Mouse (Mus musculus) C2C12 (cell line): ENCODE measurements at regions not wholly inside any gene's neighbourhood (a gene's known extent, or its start where the extent isn't known, plus 50 kb on each side); places are given as distances from the start of the nearest gene placed in this dataset.

Experiments
- H3K27me3 ChIP-seq: one replicate; pipeline ENCODE4 v1.6.1; 2011; ENCODE audit not compliant: control insufficient read depth, insufficient read depth, insufficient read length
- H3K36me3 ChIP-seq: one replicate; pipeline ENCODE4 v1.6.1; 2011; ENCODE audit not compliant: control insufficient read depth, insufficient read depth
- H3K4me3 ChIP-seq: one replicate; pipeline ENCODE4 v1.5.1; 2011; ENCODE audit warnings: mild to moderate bottlenecking, control low read depth; ENCODE audit not compliant: poor library complexity, insufficient read depth, severe bottlenecking
- H3K79me2 ChIP-seq: one replicate; pipeline ENCODE4 v1.6.1; 2011; ENCODE audit not compliant: control insufficient read depth, insufficient read depth
- H3K79me3 ChIP-seq: one replicate; pipeline ENCODE4 v1.6.1; 2011; ENCODE audit warnings: low read depth, control low read depth
- H3ac ChIP-seq: one replicate; pipeline ENCODE3; 2011; ENCODE audit warnings: low read depth; ENCODE audit not compliant: control insufficient read depth, insufficient read length
- CEBPB ChIP-seq: IDR thresholded peaks from one replicate; pipeline ENCODE4 v1.6.1; 2011; ENCODE audit warnings: low read depth, mild to moderate bottlenecking, control low read depth, moderate library complexity
- CTCF ChIP-seq: IDR thresholded peaks from one replicate; pipeline ENCODE4 v1.5.1; 2011; ENCODE audit not compliant: control insufficient read depth, insufficient read depth, insufficient read length
- FOSL1 ChIP-seq: IDR thresholded peaks from one replicate; pipeline ENCODE4 v1.8.0; 2011; ENCODE audit warnings: mild to moderate bottlenecking, low read length; ENCODE audit not compliant: poor library complexity, insufficient read depth, severe bottlenecking
- MAX ChIP-seq: IDR thresholded peaks from one replicate; pipeline ENCODE4 v1.6.1; 2011; ENCODE audit warnings: mild to moderate bottlenecking, control low read depth
- MYOD1 ChIP-seq: IDR thresholded peaks from one replicate; pipeline ENCODE4 v1.6.1; 2011; ENCODE audit warnings: low read depth; ENCODE audit not compliant: control insufficient read depth, insufficient read length
- MYOG ChIP-seq: IDR thresholded peaks from one replicate; pipeline ENCODE4 v1.6.1; 2011; ENCODE audit not compliant: control insufficient read depth, insufficient read length; ENCODE audit errors: extremely low read depth
- USF1 ChIP-seq: IDR thresholded peaks from one replicate; pipeline ENCODE4 v1.6.1; 2011; ENCODE audit warnings: low read depth, mild to moderate bottlenecking, control low read depth, moderate library complexity

- no peaks in the 10 kb centered on the region for H3K27me3 ChIP-seq
- no peaks in the 10 kb centered on the region for H3K36me3 ChIP-seq
- no peak for TF ChIP-seq CEBPB
- no peak for TF ChIP-seq MYOG
- no peak for TF ChIP-seq MYOD1
- TF ChIP-seq FOSL1: no peak
- TF ChIP-seq CTCF: no peak
- TF ChIP-seq USF1: no peak
- TF ChIP-seq MAX: no peak
- no peak overlapping the region for H3K4me3 ChIP-seq
- H3K79me2 ChIP-seq: no peaks in the 10 kb centered on the region
- no peaks in the 10 kb centered on the region for H3K79me3 ChIP-seq
- H3ac ChIP-seq: no peak overlapping the region
Observed at GRCm38 (mm10) chr13:83206622-83207021, 297.2 kb upstream of the Mef2c start.

GRCm38 (mm10) chr13:83207513-83207912 is 296.3 kb upstream of the Mef2c start:
- no peak overlapping the region for H3K4me3 ChIP-seq
- H3K27me3 ChIP-seq: no peaks in the 10 kb centered on the region
- H3K79me2 ChIP-seq: no peaks in the 10 kb centered on the region
- H3K36me3 ChIP-seq: no peaks in the 10 kb centered on the region
- H3K79me3 ChIP-seq: no peaks in the 10 kb centered on the region
- TF ChIP-seq FOSL1: no peak
- no peak for TF ChIP-seq CTCF
- no peak for TF ChIP-seq MYOG
- no peak for TF ChIP-seq MAX
- TF ChIP-seq USF1: no peak
- no peak for TF ChIP-seq MYOD1
- TF ChIP-seq CEBPB: no peak
- no peak overlapping the region for H3ac ChIP-seq

- Histone ChIP-seq H3K27me3 (no peaks in the 10 kb centered on the region), H3ac (no peak overlapping the region), H3K79me2 (no peaks in the 10 kb centered on the region), H3K4me3 (no peak overlapping the region), H3K36me3 (no peaks in the 10 kb centered on the region), H3K79me3 (no peaks in the 10 kb centered on the region)
- no peak for TF ChIP-seq FOSL1
Observed at GRCm38 (mm10) chr13:83208111-83208510, 295.7 kb upstream of the Mef2c start.

GRCm38 (mm10) chr13:83214811-83215210 is 289.0 kb upstream of the Mef2c start:
- TF ChIP-seq MYOD1: no peak
- no peak for TF ChIP-seq CEBPB
- TF ChIP-seq MYOG: no peak
- no peak for TF ChIP-seq USF1
- no peak for TF ChIP-seq CTCF
- TF ChIP-seq FOSL1: no peak
- no peak for TF ChIP-seq MAX
- no peak overlapping the region for H3ac ChIP-seq
- no peaks in the 10 kb centered on the region for H3K79me2 ChIP-seq
- no peaks in the 10 kb centered on the region for H3K36me3 ChIP-seq
- no peaks in the 10 kb centered on the region for H3K79me3 ChIP-seq
- H3K27me3 ChIP-seq: no peaks in the 10 kb centered on the region
- H3K4me3 ChIP-seq: no peak overlapping the region

GRCm38 (mm10) chr13:83216454-83216853 is 287.4 kb upstream of the Mef2c start:
- no peaks in the 10 kb centered on the region for H3K79me2 ChIP-seq
- no peak for TF ChIP-seq MYOD1
- TF ChIP-seq FOSL1: no peak
- TF ChIP-seq USF1: no peak
- TF ChIP-seq MAX: no peak
- TF ChIP-seq MYOG: no peak
- TF ChIP-seq CEBPB: no peak
- no peak for TF ChIP-seq CTCF
- H3K27me3 ChIP-seq: no peaks in the 10 kb centered on the region
- H3K79me3 ChIP-seq: no peaks in the 10 kb centered on the region
- no peak overlapping the region for H3ac ChIP-seq
- no peaks in the 10 kb centered on the region for H3K36me3 ChIP-seq
- H3K4me3 ChIP-seq: no peak overlapping the region

- TF ChIP-seq MYOD1: no peak
- no peak for TF ChIP-seq MAX
- no peak for TF ChIP-seq CEBPB
- TF ChIP-seq CTCF: no peak
- no peak for TF ChIP-seq MYOG
- TF ChIP-seq FOSL1: no peak
- no peak for TF ChIP-seq USF1
- H3K36me3 ChIP-seq: no peaks in the 10 kb centered on the region
- no peaks in the 10 kb centered on the region for H3K79me2 ChIP-seq
- H3K4me3 ChIP-seq: no peak overlapping the region
- H3K27me3 ChIP-seq: no peaks in the 10 kb centered on the region
- no peak overlapping the region for H3ac ChIP-seq
- H3K79me3 ChIP-seq: no peaks in the 10 kb centered on the region
Observed at GRCm38 (mm10) chr13:83252452-83252851, 251.4 kb upstream of the Mef2c start.
